16 mouse cellular contexts compared by ENCODE assay signal in the genomic region with DNA sequence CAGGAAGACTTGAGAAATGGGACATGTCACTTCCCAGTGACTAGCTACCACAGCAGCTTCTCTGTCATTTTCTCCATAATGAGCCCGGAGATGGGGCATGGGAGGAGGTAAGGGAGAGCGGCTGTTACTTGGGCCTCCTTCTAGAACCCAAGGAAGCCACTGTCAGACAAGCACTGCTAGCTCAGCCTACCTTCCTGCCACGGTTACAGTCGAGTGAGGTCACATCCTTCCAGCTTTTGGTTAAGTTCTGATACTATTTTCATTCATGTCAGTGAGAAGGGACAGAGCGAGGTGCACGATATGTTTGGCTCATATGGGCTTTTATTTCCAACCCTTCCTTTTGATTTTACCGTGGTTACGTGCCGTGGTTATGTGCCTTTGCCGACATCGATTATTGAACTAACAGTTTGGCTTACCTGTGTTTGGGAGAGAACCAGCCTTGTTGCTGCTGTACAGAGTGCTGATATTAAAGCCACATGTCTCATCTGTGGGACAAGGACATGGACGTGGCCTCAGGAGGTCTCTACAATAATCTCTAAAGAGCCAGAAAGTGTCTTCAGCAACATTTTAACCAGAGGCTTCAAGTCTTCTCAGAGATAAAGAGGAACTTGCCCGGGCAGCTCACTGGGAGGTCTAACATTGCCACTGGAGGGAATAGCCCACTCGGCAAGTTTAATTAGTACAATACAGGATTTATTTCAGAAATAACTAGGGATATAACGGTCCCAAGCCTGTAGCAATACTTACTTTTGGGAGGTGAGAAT.
DNase-seq lines count a peak whose midpoint lies in the region; ATAC-seq and TF ChIP-seq lines count a peak whose summit lies in the region.
"Had no signal": no experiment of that assay in that cellular context is flagged by ENCODE, and none has a peak within 500 bp of the region (broad histone marks: within the 10 kb centered on the region; RNA-seq: fewer than 3 reads in every experiment).

No protein-coding gene starts in this region.

- no peaks in the 10 kb centered on the region for H3K9me3 ChIP-seq in G1E (replicated peaks)
- H3K9me3 ChIP-seq in liver, embryonic 12.5 days (replicated peaks) = no peaks in the 10 kb centered on the region
- no peaks in the 10 kb centered on the region for H3K9me3 ChIP-seq in kidney, embryonic 15.5 days (replicated peaks)
- H3K9me3 ChIP-seq in forebrain, embryonic 16.5 days (ENCODE audit: control insufficient read depth, low read length) = no peaks in the 10 kb centered on the region
- H3K9me3 ChIP-seq: forebrain, embryonic 13.5 days; heart, embryonic 15.5 days; limb, embryonic 13.5 days had no signal

- TF ChIP-seq CTCF in G1E (IDR thresholded peaks at IDR 0.05; ENCODE audit: low read depth, low read length) = no peak

- peak; percentile 74 for DNase-seq in CD4-positive helper T cell, adult 2 months (ENCODE audit: low read depth, low spot score)
- peak; percentile 34 for DNase-seq in G1E (ENCODE audit: low spot score)
- peak; percentile 65 for DNase-seq in naive thymus-derived CD4-positive, alpha-beta T cell, adult 2 months (ENCODE audit: low read depth)
- DNase-seq in heart, adult 8-10 months (ENCODE audit: low spot score) = no peak
- DNase-seq: cerebellum, postnatal 10 days; kidney, postnatal 10 days; layer of hippocampus, postnatal 36 days; lung, postnatal 36 days; right cerebral cortex, postnatal 14 days had no signal

- H3K4me1 ChIP-seq in G1E (ENCODE audit: insufficient read depth, low read depth, low read length) = peaks cover 75% of the 10 kb centered on the region
- peaks cover 72% of the 10 kb centered on the region for H3K4me1 ChIP-seq in liver, embryonic 12.5 days
- peaks cover 43% of the 10 kb centered on the region for H3K4me1 ChIP-seq in kidney, embryonic 15.5 days
- H3K4me1 ChIP-seq in forebrain, embryonic 16.5 days (replicated peaks; ENCODE audit: control insufficient read depth, insufficient read depth, low read length) = peaks cover 44% of the 10 kb centered on the region

- 0 out of 2 replicates have a peak overlapping the region, but pooled peaks have one; percentile 0 for H3K4me2 ChIP-seq in liver, embryonic 12.5 days
- H3K4me2 ChIP-seq in kidney, embryonic 15.5 days = no peak overlapping the region
- H3K4me2 ChIP-seq in forebrain, embryonic 16.5 days (ENCODE audit: low read length) = no peak overlapping the region
- H3K4me2 ChIP-seq: forebrain, embryonic 13.5 days; heart, embryonic 15.5 days; limb, embryonic 13.5 days had no signal

- H3K36me3 ChIP-seq in G1E (replicated peaks) = peaks cover 74% of the 10 kb centered on the region
- H3K36me3 ChIP-seq in liver, embryonic 12.5 days = no peaks in the 10 kb centered on the region
- H3K36me3 ChIP-seq in kidney, embryonic 15.5 days = no peaks in the 10 kb centered on the region
- no peaks in the 10 kb centered on the region for H3K36me3 ChIP-seq in forebrain, embryonic 16.5 days (ENCODE audit: control insufficient read depth, insufficient read depth)
- H3K36me3 ChIP-seq: heart, embryonic 15.5 days had no signal

- ATAC-seq in G1E (ENCODE audit: extremely low read depth, insufficient number of reproducible peaks, low FRiP score, poor library complexity, severe bottlenecking) = peak; percentile 32; the same call in 1 of the 2 replicates
- ATAC-seq in liver, embryonic 12.5 days = peak; percentile 51; the same call in 1 of the 2 replicates
- ATAC-seq in kidney, embryonic 15.5 days (replicated peaks; ENCODE audit: low FRiP score) = no peak
- no peak for ATAC-seq in forebrain, embryonic 16.5 days
- no peak for ATAC-seq in frontal cortex, adult (ENCODE audit: low TSS enrichment)
- ATAC-seq: forebrain, embryonic 13.5 days had no signal

- WGBS in liver, embryonic 12.5 days (ENCODE audit: insufficient replicate concordance) = 48% methylated on average over 15 of the region's 15 CpGs
- 90% methylated on average over 15 of the region's 15 CpGs for WGBS in kidney, embryonic 15.5 days
- WGBS in forebrain, embryonic 16.5 days = 83% methylated on average over 15 of the region's 15 CpGs

- no peaks in the 10 kb centered on the region for H3K27me3 ChIP-seq in G1E (ENCODE audit: insufficient read depth, low read length)
- H3K27me3 ChIP-seq in liver, embryonic 12.5 days (replicated peaks) = no peaks in the 10 kb centered on the region
- H3K27me3 ChIP-seq in kidney, embryonic 15.5 days = no peaks in the 10 kb centered on the region
- no peaks in the 10 kb centered on the region for H3K27me3 ChIP-seq in forebrain, embryonic 16.5 days (replicated peaks; ENCODE audit: control insufficient read depth, insufficient read depth, low read length)
- H3K27me3 ChIP-seq: forebrain, embryonic 13.5 days; heart, embryonic 15.5 days; limb, embryonic 13.5 days had no signal

- H3K4me3 ChIP-seq in G1E (ENCODE audit: low read depth, low read length) = no peak overlapping the region; the same call in 1 of the 2 replicates
- no peak overlapping the region for H3K4me3 ChIP-seq in liver, embryonic 12.5 days
- no peak overlapping the region for H3K4me3 ChIP-seq in kidney, embryonic 15.5 days (replicated peaks)
- H3K4me3 ChIP-seq in forebrain, embryonic 16.5 days (replicated peaks; ENCODE audit: low read length) = no peak overlapping the region
- H3K4me3 ChIP-seq: forebrain, embryonic 13.5 days; heart, embryonic 15.5 days; limb, embryonic 13.5 days had no signal

- H3K9ac ChIP-seq in liver, embryonic 12.5 days = peak overlapping the region; percentile 6; the same call in 1 of the 2 replicates
- no peak overlapping the region for H3K9ac ChIP-seq in kidney, embryonic 15.5 days
- H3K9ac ChIP-seq in forebrain, embryonic 16.5 days (replicated peaks; ENCODE audit: low read depth, low read length) = no peak overlapping the region
- H3K9ac ChIP-seq: forebrain, embryonic 13.5 days; heart, embryonic 15.5 days; limb, embryonic 13.5 days had no signal

- peak overlapping the region; percentile 59 for H3K27ac ChIP-seq in liver, embryonic 12.5 days
- no peak overlapping the region for H3K27ac ChIP-seq in kidney, embryonic 15.5 days
- no peak overlapping the region for H3K27ac ChIP-seq in forebrain, embryonic 16.5 days (ENCODE audit: low read length)
- H3K27ac ChIP-seq: forebrain, embryonic 13.5 days; heart, embryonic 15.5 days; limb, embryonic 13.5 days had no signal

Comparison
In these comparisons a context has a peak if more than half of its experiments do, and no peak if none do; other contexts are left out.
1. ATAC-seq: peak in G1E (single experiment) and liver, embryonic 12.5 days (single experiment); none in kidney, embryonic 15.5 days (single experiment), forebrain, embryonic 16.5 days (single experiment) and frontal cortex, adult (single experiment).